Mouse (Mus musculus) stomach, postnatal 0 days (tissue): ENCODE measurements around the gene Mansc4. TPM values are rescaled to one million over a fixed set of nuclear protein-coding genes. Genes with fewer than 3 reads are reported as not detected.
A peak's percentile ranks its signal among the peaks of the same experiment; 100 is the strongest.

Source experiments
- ATAC-seq: fragments of 200-750 bp; cut with Nextera tagmentation; 2 replicates; pipeline ENCODE4 v1.8.0; 2017; ENCODE audit not compliant: low FRiP score, low TSS enrichment
- DNase-seq: peaks from one replicate; pipeline ENCODE4 v3.0.0-alpha.2; 2016; ENCODE audit warnings: low spot score
- H3K27ac ChIP-seq: fragments of 300-500 bp; sonication (generic); replicated peaks from 2 replicates; pipeline ENCODE4 v1.5.1; 2014; ENCODE audit warnings: mild to moderate bottlenecking, control low read depth
- H3K27me3 ChIP-seq: fragments of 300-500 bp; sonication (generic); 2 replicates; pipeline ENCODE4 v1.6.1; 2014; ENCODE audit warnings: low read length; ENCODE audit not compliant: control insufficient read depth, insufficient read depth
- H3K36me3 ChIP-seq: fragments of 300-500 bp; sonication (generic); 2 replicates; pipeline ENCODE4 v1.6.1; 2014; ENCODE audit warnings: low read length, mixed read lengths; ENCODE audit not compliant: control insufficient read depth, insufficient read depth
- H3K4me1 ChIP-seq: fragments of 300-500 bp; sonication (generic); replicated peaks from 2 replicates; pipeline ENCODE4 v1.6.1; 2014; ENCODE audit warnings: antibody characterized with exemption; ENCODE audit not compliant: control insufficient read depth, insufficient read depth
- H3K4me2 ChIP-seq: fragments of 300-500 bp; sonication (generic); replicated peaks from 2 replicates; pipeline ENCODE4 v1.6.1; 2014; ENCODE audit warnings: low read depth, mild to moderate bottlenecking, control low read depth, moderate library complexity
- H3K4me3 ChIP-seq: fragments of 300-500 bp; sonication (generic); 2 replicates; pipeline ENCODE4 v1.5.1; 2014; ENCODE audit warnings: low read depth, low read length, control low read depth
- H3K9ac ChIP-seq: fragments of 300-500 bp; sonication (generic); 2 replicates; pipeline ENCODE4 v1.6.1; 2014; ENCODE audit warnings: mild to moderate bottlenecking, low read length, control low read depth, mixed read lengths
- H3K9me3 ChIP-seq: fragments of 300-500 bp; sonication (generic); 2 replicates; pipeline ENCODE4 v1.6.1; 2016; ENCODE audit warnings: low read length; ENCODE audit not compliant: control insufficient read depth
- CTCF ChIP-seq: IDR thresholded peaks from 2 replicates; pipeline ENCODE4 v1.5.1; 2016; ENCODE audit warnings: antibody characterized with exemption, low read depth, mild to moderate bottlenecking, moderate library complexity
- EP300 ChIP-seq: optimal IDR thresholded peaks from 2 replicates; pipeline ENCODE3; 2016; ENCODE audit warnings: antibody characterized with exemption
- WGBS: fragments of 180-500 bp; shearing (Covaris S2); extraction: QIAGEN DNeasy Blood & Tissue Kit; methylation state at CpG from one replicate; pipeline ENCODE4 v1.1.7; 2014; 5-methylcytosine and 5-hydroxymethylcytosine counted together
- polyA plus RNA-seq: library from polyadenylated mRNA; unstranded; fragments of >200 nt; fragmentation: Nextera tagmentation; extraction: Ambion mirVana; gene quantifications from 2 replicates; pipeline ENCODE4 v1.2.1, GENCODE M21; 2015

Mansc4 gene
- polyA plus RNA-seq, 1 experiment from 2014 or later = 2.4 TPM

DNA sequence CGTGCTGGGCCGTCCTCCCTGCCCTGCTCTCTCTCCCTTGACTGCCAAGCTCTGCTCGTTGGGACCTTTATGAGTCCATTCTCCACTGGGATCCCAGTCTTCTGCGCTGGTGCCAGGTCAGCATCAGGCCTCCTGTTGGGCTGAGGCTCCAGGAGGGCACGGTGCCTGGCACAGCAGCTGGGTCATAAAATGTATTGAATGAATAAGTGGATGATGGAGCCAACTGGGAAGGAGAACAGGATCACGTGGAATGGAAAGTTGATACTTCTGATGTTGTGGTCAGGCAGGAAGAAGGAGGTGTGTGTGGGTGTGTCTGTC is 21.9 kb downstream of the Mansc4 start:
- no peak overlapping the region for H3K9ac ChIP-seq
- H3K4me2 ChIP-seq = no peak overlapping the region
- H3K27me3 ChIP-seq = no peaks in the 10 kb centered on the region
- TF ChIP-seq CTCF (no peak), EP300 (no peak)
- peaks cover 7% of the 10 kb centered on the region for H3K36me3 ChIP-seq
- ATAC-seq (no peak), DNase-seq (no peak)
- H3K4me1 ChIP-seq = no peaks in the 10 kb centered on the region
- H3K27ac ChIP-seq = no peak overlapping the region
- H3K9me3 ChIP-seq = no peaks in the 10 kb centered on the region
- 91% methylated on average over 6 of the region's 6 CpGs for WGBS
- H3K4me3 ChIP-seq = no peak overlapping the region

GRCm38 (mm10) chr6:147064226-147064943 is 22.4 kb downstream of the Mansc4 start:
- TF ChIP-seq CTCF = no peak
- TF ChIP-seq EP300 = no peak
- H3K36me3 ChIP-seq = peaks cover 7% of the 10 kb centered on the region
- no peaks in the 10 kb centered on the region for H3K27me3 ChIP-seq
- H3K27ac ChIP-seq = no peak overlapping the region
- DNase-seq (no peak), ATAC-seq (no peak)
- no peak overlapping the region for H3K4me3 ChIP-seq
- no peak overlapping the region for H3K4me2 ChIP-seq
- WGBS = 87% methylated on average over 10 of the region's 10 CpGs
- no peaks in the 10 kb centered on the region for H3K4me1 ChIP-seq
- H3K9me3 ChIP-seq = no peaks in the 10 kb centered on the region
- H3K9ac ChIP-seq = no peak overlapping the region

GRCm38 (mm10) chr6:147062694-147063093 is 24.1 kb downstream of the Mansc4 start:
- Histone ChIP-seq H3K9me3 (no peaks in the 10 kb centered on the region), H3K4me2 (no peak overlapping the region), H3K4me3 (no peak overlapping the region), H3K9ac (no peak overlapping the region), H3K27me3 (no peaks in the 10 kb centered on the region), H3K36me3 (peaks cover 9% of the 10 kb centered on the region), H3K27ac (no peak overlapping the region), H3K4me1 (no peaks in the 10 kb centered on the region)
- ATAC-seq (no peak), DNase-seq (no peak)
- TF ChIP-seq CTCF (no peak), EP300 (no peak)
- 72% methylated on average over 7 of the region's 7 CpGs for WGBS

DNA sequence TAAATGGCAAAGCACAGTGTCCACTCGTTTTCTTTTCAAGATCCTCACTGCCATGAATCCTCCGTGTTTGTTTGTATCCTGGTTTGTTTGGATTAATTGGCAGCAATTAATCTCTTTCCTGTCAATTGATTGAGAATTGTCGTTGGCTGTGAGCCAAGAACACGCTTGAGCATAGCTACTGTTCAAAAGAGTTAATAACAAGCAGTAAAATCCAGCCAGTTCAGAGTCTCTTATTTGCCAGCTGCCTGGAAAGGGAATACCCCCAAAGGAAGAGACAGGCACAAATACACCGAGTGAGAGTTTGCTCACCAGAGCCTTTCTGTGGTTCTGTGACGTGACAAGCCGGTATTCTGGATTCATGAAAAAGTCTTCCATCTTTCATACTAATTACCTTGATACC is 24.8 kb downstream of the Mansc4 start:
- Histone ChIP-seq H3K9me3 (no peaks in the 10 kb centered on the region), H3K4me3 (no peak overlapping the region), H3K27ac (no peak overlapping the region), H3K4me1 (no peaks in the 10 kb centered on the region), H3K4me2 (no peak overlapping the region), H3K36me3 (peaks cover 9% of the 10 kb centered on the region), H3K9ac (no peak overlapping the region), H3K27me3 (no peaks in the 10 kb centered on the region)
- TF ChIP-seq CTCF = no peak
- no peak for TF ChIP-seq EP300
- ATAC-seq (no peak), DNase-seq (no peak)
- 60% methylated on average over 7 of the region's 7 CpGs for WGBS

DNA sequence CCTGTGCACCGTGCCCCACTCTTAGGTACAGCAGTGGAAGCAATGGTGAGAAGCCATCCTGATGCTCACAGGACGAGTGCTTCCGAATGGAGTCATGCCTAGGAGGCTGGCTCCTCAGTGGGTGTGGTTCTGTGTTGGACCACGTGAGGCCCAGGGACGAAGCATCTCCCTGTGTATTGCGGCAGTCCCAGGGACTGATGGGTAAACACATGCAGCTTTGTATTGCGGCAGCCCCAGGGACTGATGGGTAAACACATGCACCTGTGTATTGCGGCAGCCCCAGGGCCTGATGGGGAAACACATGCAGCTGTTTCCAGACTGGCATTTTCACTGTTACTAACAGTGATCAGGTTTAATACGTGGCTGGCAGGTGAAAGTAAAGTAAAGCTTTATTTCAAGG is 25.2 kb downstream of the Mansc4 start:
- Histone ChIP-seq H3K36me3 (peaks cover 9% of the 10 kb centered on the region), H3K9ac (no peak overlapping the region), H3K4me2 (no peak overlapping the region), H3K4me3 (no peak overlapping the region), H3K4me1 (no peaks in the 10 kb centered on the region), H3K27me3 (no peaks in the 10 kb centered on the region), H3K9me3 (no peaks in the 10 kb centered on the region), H3K27ac (no peak overlapping the region)
- DNase-seq = no peak
- no peak for TF ChIP-seq EP300
- no peak for TF ChIP-seq CTCF
- WGBS = 78% methylated on average over 9 of the region's 9 CpGs
- 0 out of 2 replicates have a peak, but pooled peaks have one; percentile 51 for ATAC-seq

DNA sequence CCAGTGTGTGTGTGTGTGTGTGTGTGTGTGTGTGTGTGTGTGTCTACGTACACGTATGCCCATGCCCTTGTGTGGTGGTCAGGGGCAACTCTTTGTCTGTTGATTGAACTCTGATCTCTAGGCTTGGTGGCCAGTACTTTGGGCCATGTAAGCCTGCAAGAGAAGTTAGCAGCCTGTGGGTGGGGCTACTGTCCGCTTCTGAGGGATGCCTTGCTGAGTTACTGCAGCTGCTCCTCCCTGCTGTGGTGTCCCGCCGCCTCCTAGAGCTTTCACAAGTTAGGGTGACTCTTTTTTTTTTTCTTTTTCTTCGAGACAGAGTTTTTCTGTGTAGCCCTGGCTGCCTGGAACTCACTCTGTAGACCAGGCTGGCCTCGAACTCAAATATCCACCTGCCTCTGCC is 27.5 kb downstream of the Mansc4 start:
- Histone ChIP-seq H3K4me3 (no peak overlapping the region), H3K27me3 (no peaks in the 10 kb centered on the region), H3K4me1 (no peaks in the 10 kb centered on the region), H3K36me3 (peaks cover 6% of the 10 kb centered on the region), H3K27ac (no peak overlapping the region), H3K9ac (no peak overlapping the region), H3K9me3 (no peaks in the 10 kb centered on the region), H3K4me2 (no peak overlapping the region)
- TF ChIP-seq EP300 = no peak
- peak; percentile 48 for TF ChIP-seq CTCF
- no peak for DNase-seq
- ATAC-seq = no peak
- 56% methylated on average over 7 of the region's 7 CpGs for WGBS
